Mouse (Mus musculus) limb, embryonic 10.5 days (tissue): ENCODE measurements around the gene Alox12e. TPM values are rescaled to one million over a fixed set of nuclear protein-coding genes. Genes with fewer than 3 reads are reported as not detected.
A peak's percentile ranks its signal among the peaks of the same experiment; 100 is the strongest.

Source experiments
- DNase-seq: peaks from one replicate; pipeline ENCODE4 v3.0.0-alpha.2; 2017; ENCODE audit warnings: low spot score
- H3K27ac ChIP-seq: fragments of 300-500 bp; sonication (generic); 2 replicates; pipeline ENCODE4 v1.5.1; 2016; ENCODE audit warnings: mild to moderate bottlenecking
- H3K27me3 ChIP-seq: fragments of 300-500 bp; sonication (generic); 2 replicates; pipeline ENCODE4 v1.6.1; 2016; ENCODE audit warnings: low read depth, mild to moderate bottlenecking; ENCODE audit not compliant: poor library complexity, severe bottlenecking
- H3K36me3 ChIP-seq: fragments of 300-500 bp; sonication (generic); 2 replicates; pipeline ENCODE4 v1.6.1; 2016; ENCODE audit warnings: mild to moderate bottlenecking, moderate library complexity
- H3K4me1 ChIP-seq: fragments of 300-500 bp; sonication (generic); 2 replicates; pipeline ENCODE4 v1.6.1; 2016
- H3K4me3 ChIP-seq: fragments of 300-500 bp; sonication (generic); 2 replicates; pipeline ENCODE4 v1.5.1; 2016; ENCODE audit warnings: mild to moderate bottlenecking, moderate library complexity
- H3K9me3 ChIP-seq: fragments of 300-500 bp; sonication (generic); replicated peaks from 2 replicates; pipeline ENCODE4 v1.6.1; 2016; ENCODE audit warnings: mild to moderate bottlenecking
- WGBS: fragments of 180-500 bp; shearing (Covaris S2); methylation state at CpG from one replicate; pipeline ENCODE4 v1.1.7; 2016; 5-methylcytosine and 5-hydroxymethylcytosine counted together
- polyA plus RNA-seq: library from polyadenylated mRNA; unstranded; fragments of >200 nt; fragmentation: Nextera tagmentation; extraction: Ambion mirVana; gene quantifications from 2 replicates; pipeline ENCODE4 v1.2.1, GENCODE M21; 2016

Alox12e gene
- polyA plus RNA-seq, 1 experiment from 2014 or later, result not detected

- DNase-seq, result no peak
- 33% methylated on average over 9 of the region's 9 CpGs for WGBS
These were observed 13.1 kb downstream of the Alox12e start for GRCm38 (mm10) chr11:70309341-70309740.

GRCm38 (mm10) chr11:70308296-70308695 is 14.1 kb downstream of the Alox12e start:
- Histone ChIP-seq H3K4me1 (no peaks in the 10 kb centered on the region), H3K36me3 (no peaks in the 10 kb centered on the region), H3K27me3 (no peaks in the 10 kb centered on the region), H3K9me3 (no peaks in the 10 kb centered on the region), H3K4me3 (no peak overlapping the region), H3K27ac (no peak overlapping the region)
- 92% methylated on average over 2 of the region's 2 CpGs for WGBS
- DNase-seq, result no peak

More at GRCm38 (mm10) chr11:70309341-70309740, 13.1 kb downstream of the Alox12e start:
- Histone ChIP-seq H3K27me3 (no peaks in the 10 kb centered on the region), H3K27ac (no peak overlapping the region), H3K36me3 (no peaks in the 10 kb centered on the region), H3K9me3 (no peaks in the 10 kb centered on the region), H3K4me3 (no peak overlapping the region), H3K4me1 (no peaks in the 10 kb centered on the region)

GRCm38 (mm10) chr11:70306159-70306558 is 16.3 kb downstream of the Alox12e start:
- Histone ChIP-seq H3K27me3 (no peaks in the 10 kb centered on the region), H3K4me3 (no peak overlapping the region), H3K4me1 (no peaks in the 10 kb centered on the region), H3K27ac (no peak overlapping the region), H3K36me3 (no peaks in the 10 kb centered on the region), H3K9me3 (0 out of 2 replicates have a peak, but pooled peaks cover 4% of the 10 kb centered on the region)
- 70% methylated on average over 7 of the region's 7 CpGs for WGBS
- no peak for DNase-seq

- Histone ChIP-seq H3K36me3 (no peaks in the 10 kb centered on the region), H3K27ac (no peak overlapping the region), H3K4me1 (no peaks in the 10 kb centered on the region), H3K4me3 (no peak overlapping the region), H3K9me3 (0 out of 2 replicates have a peak, but pooled peaks cover 4% of the 10 kb centered on the region), H3K27me3 (no peaks in the 10 kb centered on the region)
- no peak for DNase-seq
- WGBS, result 88% methylated on average over 4 of the region's 4 CpGs
These were observed 20.1 kb downstream of the Alox12e start for GRCm38 (mm10) chr11:70302293-70302692.

GRCm38 (mm10) chr11:70297836-70298454 is 24.5 kb downstream of the Alox12e start:
- H3K27me3 ChIP-seq, result no peaks in the 10 kb centered on the region

GRCm38 (mm10) chr11:70297405-70297804 is 25.0 kb downstream of the Alox12e start:
- peak overlapping the region; percentile 34; the same call in 1 of the 2 replicates for H3K27ac ChIP-seq
- WGBS, result 56% methylated on average over 4 of the region's 4 CpGs
- no peaks in the 10 kb centered on the region for H3K36me3 ChIP-seq
- H3K4me3 ChIP-seq, result no peak overlapping the region
- no peak for DNase-seq
- no peaks in the 10 kb centered on the region for H3K4me1 ChIP-seq
- no peaks in the 10 kb centered on the region for H3K27me3 ChIP-seq
- 0 out of 2 replicates have a peak, but pooled peaks cover 4% of the 10 kb centered on the region for H3K9me3 ChIP-seq

More at GRCm38 (mm10) chr11:70297836-70298454, 24.5 kb downstream of the Alox12e start:
- H3K4me3 ChIP-seq, result no peak overlapping the region
- no peaks in the 10 kb centered on the region for H3K4me1 ChIP-seq
- no peaks in the 10 kb centered on the region for H3K36me3 ChIP-seq
- H3K27ac ChIP-seq, result peak overlapping the region; percentile 34; the same call in 1 of the 2 replicates
- 55% methylated on average over 12 of the region's 12 CpGs for WGBS
- DNase-seq, result no peak
- H3K9me3 ChIP-seq, result 0 out of 2 replicates have a peak, but pooled peaks cover 4% of the 10 kb centered on the region

- Histone ChIP-seq H3K4me3 (no peak overlapping the region), H3K9me3 (no peaks in the 10 kb centered on the region), H3K27ac (no peak overlapping the region), H3K4me1 (peaks cover 9% of the 10 kb centered on the region), H3K36me3 (no peaks in the 10 kb centered on the region), H3K27me3 (no peaks in the 10 kb centered on the region)
- WGBS, result 89% methylated on average over 6 of the region's 6 CpGs
- no peak for DNase-seq
These were observed 28.5 kb downstream of the Alox12e start for GRCm38 (mm10) chr11:70293881-70294280.

GRCm38 (mm10) chr11:70291235-70291634 is 31.2 kb downstream of the Alox12e start:
- Histone ChIP-seq H3K27ac (no peak overlapping the region), H3K9me3 (no peaks in the 10 kb centered on the region), H3K27me3 (no peaks in the 10 kb centered on the region), H3K36me3 (no peaks in the 10 kb centered on the region), H3K4me3 (no peak overlapping the region), H3K4me1 (peaks cover 9% of the 10 kb centered on the region)
- no peak for DNase-seq
- WGBS, result 89% methylated on average over 6 of the region's 6 CpGs

GRCm38 (mm10) chr11:70289236-70289635 is 33.2 kb downstream of the Alox12e start:
- H3K4me3 ChIP-seq, result no peak overlapping the region
- no peak overlapping the region for H3K27ac ChIP-seq
- WGBS, result 48% methylated on average over 6 of the region's 6 CpGs
- no peak for DNase-seq
- H3K27me3 ChIP-seq, result no peaks in the 10 kb centered on the region
- peaks cover 11% of the 10 kb centered on the region for H3K4me1 ChIP-seq
- no peaks in the 10 kb centered on the region for H3K36me3 ChIP-seq
- H3K9me3 ChIP-seq, result no peaks in the 10 kb centered on the region

GRCm38 (mm10) chr11:70288102-70288501 is 34.3 kb downstream of the Alox12e start:
- Histone ChIP-seq H3K4me3 (no peak overlapping the region), H3K36me3 (no peaks in the 10 kb centered on the region), H3K4me1 (peaks cover 11% of the 10 kb centered on the region), H3K27ac (no peak overlapping the region), H3K9me3 (no peaks in the 10 kb centered on the region), H3K27me3 (no peaks in the 10 kb centered on the region)
- DNase-seq, result no peak
- 83% methylated on average over 10 of the region's 10 CpGs for WGBS

- H3K27ac ChIP-seq, result no peak overlapping the region
- WGBS, result 80% methylated on average over 5 of the region's 5 CpGs
- H3K36me3 ChIP-seq, result no peaks in the 10 kb centered on the region
- no peak for DNase-seq
- H3K4me3 ChIP-seq, result no peak overlapping the region
- H3K27me3 ChIP-seq, result no peaks in the 10 kb centered on the region
- H3K9me3 ChIP-seq, result no peaks in the 10 kb centered on the region
- H3K4me1 ChIP-seq, result peaks cover 6% of the 10 kb centered on the region
These were observed 36.7 kb downstream of the Alox12e start for GRCm38 (mm10) chr11:70285686-70286085.

GRCm38 (mm10) chr11:70284757-70285156 is 37.7 kb downstream of the Alox12e start:
- WGBS, result 85% methylated on average over 3 of the region's 3 CpGs
- no peaks in the 10 kb centered on the region for H3K36me3 ChIP-seq
- H3K27me3 ChIP-seq, result no peaks in the 10 kb centered on the region
- no peak for DNase-seq
- no peak overlapping the region for H3K4me3 ChIP-seq
- H3K9me3 ChIP-seq, result no peaks in the 10 kb centered on the region
- 0 out of 2 replicates have a peak, but pooled peaks cover 2% of the 10 kb centered on the region for H3K4me1 ChIP-seq
- H3K27ac ChIP-seq, result no peak overlapping the region

- DNase-seq, result no peak
- 83% methylated on average over 4 of the region's 4 CpGs for WGBS
- no peak overlapping the region for H3K4me3 ChIP-seq
- H3K27me3 ChIP-seq, result no peaks in the 10 kb centered on the region
- no peak overlapping the region for H3K27ac ChIP-seq
- H3K9me3 ChIP-seq, result no peaks in the 10 kb centered on the region
- H3K4me1 ChIP-seq, result 0 out of 2 replicates have a peak, but pooled peaks cover 2% of the 10 kb centered on the region
- no peaks in the 10 kb centered on the region for H3K36me3 ChIP-seq
These were observed 38.8 kb downstream of the Alox12e start for GRCm38 (mm10) chr11:70283666-70284065.
